Mouse (Mus musculus) retina, postnatal 7 days (tissue): Measurements from ENCODE around the gene Tuba3a.
A peak's percentile ranks its signal among the peaks of the same experiment; 100 is the strongest.

Source experiments
- DNase-seq: peaks from one replicate; pipeline ENCODE4 v3.0.0-alpha.2; 2012; ENCODE audit warnings: low read depth, low spot score

The Tuba3a gene

DNA sequence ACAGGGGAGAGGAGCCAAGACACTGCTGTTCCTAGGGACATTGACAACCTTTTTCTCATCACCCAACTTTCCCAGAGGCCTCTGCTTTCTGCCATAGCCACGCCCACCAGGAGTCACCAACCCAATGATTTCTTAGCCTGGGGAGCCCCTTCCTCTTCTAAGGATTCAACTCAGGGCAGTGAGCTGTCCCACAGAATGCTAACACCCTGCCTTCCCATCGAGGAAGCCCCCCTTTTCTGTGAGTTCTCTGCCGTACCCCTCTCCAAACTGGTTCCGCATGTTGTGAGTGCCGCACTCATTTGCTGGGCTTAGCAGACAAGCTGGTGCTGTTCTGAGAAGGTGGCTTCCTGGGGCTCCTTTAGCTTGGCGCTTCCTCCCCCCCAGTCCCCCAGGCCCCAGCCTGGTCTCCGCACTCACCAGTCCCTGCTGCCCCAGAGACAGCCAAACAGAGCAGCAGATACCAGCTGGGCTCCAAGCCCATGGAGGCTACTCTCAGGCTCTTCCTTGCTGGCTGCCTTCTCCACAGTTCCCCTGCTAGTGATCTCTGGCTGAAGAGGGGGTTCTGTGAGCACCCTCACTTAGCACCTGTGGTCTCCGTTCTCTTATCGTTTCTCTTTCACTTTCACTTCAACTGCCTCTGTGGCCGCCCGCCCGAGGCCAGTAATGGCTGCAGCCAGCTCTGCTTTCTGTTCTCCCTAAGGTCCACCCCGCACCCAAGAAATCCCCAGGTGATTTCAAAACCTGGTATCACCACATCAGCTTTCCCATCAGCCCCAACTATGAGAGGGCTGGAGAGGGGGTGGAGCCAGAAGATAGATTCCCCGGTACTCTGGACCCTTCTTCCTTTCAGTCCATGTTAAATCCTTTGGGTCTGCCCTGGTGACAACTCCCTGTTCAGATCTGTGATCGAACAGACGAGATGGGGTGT lies 54.5 kb downstream of the Tuba3a start, which contains the start of gene Tapbpl:
Gene Tapbpl (minus strand): TSS at position 744 of the 928 bp plus-strand sequence.
- peak; percentile 11 for DNase-seq

DNA sequence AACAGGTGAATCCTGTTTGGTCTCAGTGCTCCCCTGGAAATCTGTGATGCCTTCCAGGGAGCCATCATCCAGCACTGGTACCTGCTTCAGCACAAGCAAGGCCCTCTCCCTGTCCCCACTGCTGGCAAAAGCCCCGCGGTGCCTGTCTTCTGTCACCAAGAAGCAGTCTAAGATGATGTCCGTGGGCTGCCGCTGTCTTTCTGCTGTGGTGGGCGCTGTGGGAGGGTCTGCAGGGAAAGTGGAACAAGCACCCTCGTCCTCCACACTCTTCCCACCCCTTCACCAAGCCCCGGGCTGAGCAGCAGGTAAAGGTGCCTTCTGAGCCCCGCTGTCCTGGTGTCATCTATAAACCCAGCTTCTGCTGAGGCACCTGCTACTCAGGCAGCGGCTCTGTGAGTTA lies 55.3 kb downstream of the Tuba3a start:
- DNase-seq, result no peak
